8 mouse cellular contexts compared by ENCODE assay signal in genomic region chr1:72243656-72244316, GRCm38 (mm10). TPM values are rescaled to one million over a fixed set of nuclear protein-coding genes. Genes with fewer than 3 reads are reported as not detected.
DNase-seq lines count a peak whose midpoint lies in the region; ATAC-seq lines count a peak whose summit lies in the region.

No protein-coding gene starts in this region.

- peak overlapping the region; percentile 54 for H3K4me2 ChIP-seq in hindbrain, embryonic 13.5 days

- peak overlapping the region; percentile 48 for H3K4me3 ChIP-seq in hindbrain, embryonic 13.5 days

- peak; percentile 95 for ATAC-seq in hindbrain, embryonic 13.5 days (ENCODE audit: low FRiP score)

- H3K27ac ChIP-seq in hindbrain, embryonic 13.5 days, result peak overlapping the region; percentile 97

- under 1% methylated on average over 46 of the region's 47 CpGs for WGBS in hindbrain, embryonic 13.5 days

- no peaks in the 10 kb centered on the region for H3K27me3 ChIP-seq in hindbrain, embryonic 13.5 days

- no peaks in the 10 kb centered on the region for H3K9me3 ChIP-seq in hindbrain, embryonic 13.5 days

- 0 out of 2 replicates have a peak, but pooled peaks cover 2% of the 10 kb centered on the region for H3K4me1 ChIP-seq in hindbrain, embryonic 13.5 days (replicated peaks)

- peak; percentile 98 for DNase-seq in Muller cell, postnatal 12 days (ENCODE audit: inconsistent ontology term)
- DNase-seq in cerebellum, adult 9-11 months, result peak; percentile 97
- peak; percentile 91 to 95 for DNase-seq in frontal cortex, postnatal 10 days (ENCODE audit: low spot score in 2 of 2)
- peak; percentile 92 to 95 for DNase-seq in layer of hippocampus, postnatal 25 days (ENCODE audit: extremely low spot score in 1 of 2, low spot score in 1 of 2)
- DNase-seq in lung, postnatal 25 days (ENCODE audit: low spot score), result peak; percentile 94
- DNase-seq in retina, embryonic 14.5 days (ENCODE audit: low spot score), result peak; percentile 95
- peak; percentile 99 for DNase-seq in thymus, postnatal 4 days

- no peaks in the 10 kb centered on the region for H3K36me3 ChIP-seq in hindbrain, embryonic 13.5 days

- H3K9ac ChIP-seq in hindbrain, embryonic 13.5 days, result peak overlapping the region; percentile 84

RNA-seq across cellular contexts. Expression of gene Mreg, which starts 31.7 kb away (rescaled TPM):
- 5.7 and 7.0 TPM in 2 replicates for polyA plus RNA-seq in hindbrain, embryonic 13.5 days (2015; fragmentation: Nextera tagmentation; extraction: Ambion mirVana)
- 1 to 10 TPM; 3.5 to 4.0 TPM for total RNA-seq in layer of hippocampus, postnatal 25 days (2021)

RNA-seq across cellular contexts. Expression of gene Pecr, which starts 40.3 kb away (rescaled TPM):
- polyA plus RNA-seq in hindbrain, embryonic 13.5 days (2015; fragmentation: Nextera tagmentation; extraction: Ambion mirVana), result 8.8 and 8.9 TPM in 2 replicates
- total RNA-seq in layer of hippocampus, postnatal 25 days (2021), result 1 to 10 TPM; 5.2 to 5.9 TPM

RNA-seq across cellular contexts. Expression of gene Tmem169, which starts 40.4 kb away (rescaled TPM):
- 42.3 and 46.8 TPM in 2 replicates for polyA plus RNA-seq in hindbrain, embryonic 13.5 days (2015; fragmentation: Nextera tagmentation; extraction: Ambion mirVana)
- total RNA-seq in layer of hippocampus, postnatal 25 days (2021), result 10 to 100 TPM; 18.0 to 20.6 TPM

Comparison
In these comparisons a context has a peak if more than half of its experiments do, and no peak if none do; other contexts are left out.
1. Peak in every context shown above with its lines: DNase-seq, ATAC-seq, H3K4me3 ChIP-seq and H3K27ac ChIP-seq.